Mouse (Mus musculus) spleen, adult 2 months (tissue): ENCODE measurements around the gene Psrc1.

Experiments used
- CTCF ChIP-seq: fragments of 200-500 bp; IDR thresholded peaks from 2 replicates; pipeline ENCODE4 v1.5.1; 2011; ENCODE audit warnings: mild to moderate bottlenecking, inconsistent platforms; ENCODE audit not compliant: insufficient read depth, insufficient read length, insufficient replicate concordance; ENCODE audit errors: extremely low read depth
- POLR2A ChIP-seq: fragments of 200-500 bp; IDR thresholded peaks from 2 replicates; pipeline ENCODE4 v1.6.1; 2011; ENCODE audit warnings: low read depth, low read length, inconsistent platforms

DNA sequence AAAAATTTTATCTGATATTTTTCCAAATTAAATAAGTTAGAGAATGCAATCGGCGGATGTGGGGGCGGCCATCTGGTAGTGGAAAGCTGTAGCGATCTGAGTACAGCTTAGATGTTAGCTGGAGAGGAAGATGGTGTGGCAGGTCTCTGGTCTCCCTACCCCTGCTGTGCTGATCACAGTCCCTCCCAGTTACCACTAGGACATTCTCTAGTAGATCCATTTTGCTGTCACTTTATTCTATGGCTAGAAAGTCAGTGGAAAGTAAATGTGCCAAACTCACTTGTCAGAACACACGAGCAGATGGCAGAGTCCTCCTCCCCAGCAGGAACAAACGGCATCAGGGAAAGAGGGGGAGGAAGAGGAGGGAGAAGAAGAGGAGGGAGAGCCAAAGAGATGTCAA lies 25.2 kb upstream of the Psrc1 start:
- TF ChIP-seq CTCF (no peak), POLR2A (no peak)
